Mouse (Mus musculus): ENCODE results near the gene Ndufs3.

DNA sequence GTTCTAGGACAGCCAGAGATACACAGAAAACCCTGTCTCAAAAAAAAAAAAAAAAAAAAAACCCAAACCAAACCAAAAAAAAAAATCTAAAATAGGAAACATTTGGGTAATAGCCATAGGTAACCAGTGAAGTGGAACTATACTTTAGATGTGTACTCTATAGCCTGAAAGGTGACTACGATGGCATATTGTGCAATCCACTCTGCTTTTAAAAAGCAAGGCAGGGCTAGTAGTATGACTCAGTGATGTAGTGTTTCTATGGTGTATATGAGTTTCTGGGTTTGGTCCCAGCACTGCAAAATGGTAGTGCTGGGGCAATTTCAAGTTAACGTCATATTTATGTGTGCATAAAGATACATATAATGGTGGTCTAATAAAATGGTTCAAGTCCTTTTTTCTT lies 2.1 kb upstream of the Ndufs3 start:
- TF ChIP-seq GATA1 (IDR thresholded peaks at IDR 0.05; ENCODE audit: borderline replicate concordance, low read length) = no peak
- TF ChIP-seq FLI1 (IDR thresholded peaks at IDR 0.05; ENCODE audit: low read length) = no peak

Measured in megakaryocyte, embryonic 14.5 days (primary cell).